Mouse (Mus musculus) cerebellum, adult 8-10 months (tissue): ENCODE measurements around the gene Myzap.

ENCODE experiments used
- DNase-seq: peaks from one replicate; pipeline ENCODE4 v3.0.0; 2022

Myzap gene

DNA sequence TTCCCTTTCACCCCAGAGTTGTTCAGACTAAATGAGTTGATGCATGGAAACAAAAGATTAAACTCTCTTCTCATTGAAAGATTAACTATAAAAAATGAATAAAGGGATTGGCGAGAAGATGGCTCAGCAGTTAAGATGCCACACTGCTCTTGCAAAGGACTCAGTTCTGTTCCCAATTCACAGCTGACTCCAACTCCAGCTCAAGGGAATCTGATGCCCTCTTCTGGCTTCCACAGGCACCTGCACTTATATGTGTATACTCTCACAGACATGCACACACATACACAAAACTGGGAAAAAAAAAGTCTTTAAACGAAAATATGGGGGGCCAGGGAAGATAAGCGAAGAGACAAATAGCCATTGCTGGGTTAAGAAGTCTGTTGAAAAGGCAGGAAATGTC, 115.6 kb downstream of the Myzap start:
- DNase-seq, result no peak

DNA sequence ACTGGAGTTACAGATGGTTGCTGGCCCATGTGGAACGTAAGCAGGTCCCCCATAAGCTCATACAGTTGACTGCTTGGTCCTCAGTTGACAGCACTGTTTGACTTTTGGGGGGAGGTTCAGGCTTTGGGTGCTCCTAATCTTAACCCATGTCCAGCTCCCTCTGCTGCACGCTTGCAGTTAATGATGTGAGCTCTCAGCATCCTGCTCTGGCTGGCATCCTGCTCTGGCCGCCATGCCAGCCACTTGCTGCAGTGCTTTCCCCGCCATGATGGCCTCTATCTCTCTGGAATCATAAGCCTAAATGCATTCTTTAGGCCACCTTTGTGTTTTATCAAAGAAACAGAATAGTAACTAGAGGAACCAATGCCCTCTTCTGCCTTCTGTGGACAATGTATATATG, 116.6 kb downstream of the Myzap start:
- no peak for DNase-seq

DNA sequence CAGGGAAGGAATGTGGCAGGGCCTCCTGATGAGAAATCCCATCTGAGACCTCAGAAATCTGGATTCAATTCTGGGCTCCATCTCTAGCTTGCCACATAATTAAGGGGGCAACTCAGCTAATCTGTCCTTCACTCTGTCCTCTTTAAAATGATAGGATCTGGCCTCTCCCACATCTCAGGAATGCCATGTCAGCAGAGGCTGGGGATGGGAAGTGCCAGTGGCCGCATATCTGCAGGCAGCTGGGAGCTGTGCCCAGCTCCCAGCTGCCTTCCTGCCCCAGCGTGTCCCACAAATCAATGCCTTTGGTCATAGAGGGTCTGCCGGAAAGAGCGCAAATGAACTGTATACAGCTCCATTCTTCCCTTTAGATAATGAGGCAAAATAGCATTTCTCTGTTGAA, 124.7 kb downstream of the Myzap start:
- no peak for DNase-seq

DNA sequence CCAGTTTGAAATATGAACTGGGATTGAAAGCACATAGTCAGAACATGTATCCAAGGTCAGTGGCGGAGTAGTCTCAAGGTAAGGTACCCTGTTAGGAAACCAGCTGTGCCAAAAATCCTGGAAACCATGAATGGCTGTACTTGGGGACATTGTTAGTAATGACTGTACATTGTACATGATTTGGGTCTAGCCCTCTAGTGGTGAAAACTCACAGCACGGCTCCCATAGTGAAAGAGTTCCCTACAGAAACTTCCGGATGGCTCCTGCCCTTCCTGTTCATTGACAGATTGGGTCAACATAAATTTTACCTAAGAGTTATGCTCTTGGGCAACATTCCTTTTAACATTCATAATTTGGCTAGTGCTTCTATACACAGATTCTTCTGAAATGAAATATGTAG, 126.0 kb downstream of the Myzap start:
- no peak for DNase-seq

DNA sequence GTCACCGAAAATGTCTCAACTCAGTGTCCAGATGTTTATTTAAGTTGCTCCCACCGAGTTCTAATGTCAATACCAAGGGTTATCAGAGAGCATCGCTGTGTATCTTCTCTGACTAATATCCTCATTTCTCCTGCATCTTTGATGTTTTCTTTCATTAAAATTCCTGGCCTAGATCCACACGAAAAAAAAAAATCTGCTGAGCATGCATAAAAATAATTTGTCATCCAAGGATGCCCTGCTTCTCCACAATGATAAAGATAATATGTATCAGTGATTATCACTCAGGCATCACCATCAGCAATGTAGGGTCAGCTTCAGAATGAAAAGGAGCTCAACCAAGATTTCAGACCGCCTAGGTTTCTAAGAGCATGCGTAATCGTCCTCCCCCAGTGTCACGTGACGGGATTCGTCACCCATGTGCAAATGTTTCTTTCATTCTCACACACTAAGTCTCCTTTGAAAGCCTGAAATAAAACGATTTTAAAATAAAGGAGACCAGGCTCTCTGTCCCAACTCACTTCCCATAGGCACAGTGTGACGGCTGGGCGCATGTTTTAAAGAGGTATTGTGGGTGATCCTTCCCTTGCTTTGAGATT, 129.0 kb downstream of the Myzap start:
- no peak for DNase-seq

DNA sequence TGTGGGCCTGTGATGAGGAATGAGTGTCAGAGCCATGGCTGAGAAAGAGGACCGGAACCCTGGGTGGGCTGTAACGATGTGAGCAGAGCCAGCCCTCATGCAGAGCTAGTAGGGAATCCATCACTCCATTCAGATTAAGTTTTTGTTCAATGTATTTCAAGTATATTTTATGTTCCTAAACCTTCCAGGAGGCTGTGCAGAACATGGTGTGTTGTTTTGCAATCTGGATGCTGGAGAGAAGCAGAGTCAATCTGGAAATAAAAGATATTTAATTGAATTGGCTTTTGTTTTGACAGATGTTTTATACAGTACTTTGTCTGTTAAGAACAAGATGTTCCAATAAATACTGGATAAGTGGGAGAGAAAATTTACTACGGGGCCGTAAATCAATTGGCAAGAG, 135.4 kb downstream of the Myzap start:
- DNase-seq, result no peak
